Mouse (Mus musculus): ENCODE measurements around the gene Plekha1.
A peak's percentile ranks its signal among the peaks of the same experiment; 100 is the strongest.

Gene Plekha1

DNA sequence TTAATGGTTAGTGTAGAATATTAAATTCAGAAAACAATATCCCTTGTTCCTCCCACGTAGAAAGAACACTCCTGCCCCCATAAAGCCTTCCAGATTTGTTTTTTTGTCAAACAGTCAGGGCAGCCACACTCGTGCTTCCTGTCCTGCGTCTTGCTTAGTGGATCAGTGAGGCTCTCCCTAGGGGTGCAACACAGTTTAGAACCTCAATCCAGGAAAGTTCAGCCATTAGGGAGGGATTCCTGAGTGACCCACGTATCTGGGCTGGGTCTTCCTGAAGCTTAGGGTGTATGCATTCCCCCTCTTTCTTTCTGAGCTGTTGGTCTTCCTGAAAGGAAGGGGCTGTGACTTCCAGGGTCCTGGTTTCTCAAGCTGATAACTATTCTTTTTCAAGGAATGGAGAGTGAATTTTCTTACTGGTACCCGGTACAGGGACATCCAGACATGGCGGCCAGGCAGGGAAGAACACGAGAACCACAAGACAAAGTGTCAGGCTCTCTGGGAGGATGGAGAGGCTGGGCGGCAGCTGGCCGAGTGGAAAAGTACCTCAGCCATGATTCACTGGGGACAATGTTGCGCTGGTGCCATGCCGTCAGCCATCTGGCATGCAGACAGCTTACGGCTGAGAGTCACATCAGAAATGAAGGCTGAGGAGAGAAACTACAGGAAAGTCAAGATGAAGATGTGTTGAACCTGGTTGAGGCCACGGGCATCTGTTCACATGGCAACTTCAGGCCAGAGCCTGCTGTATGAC lies 57.6 kb downstream of the Plekha1 start:
- no peak for DNase-seq

DNA sequence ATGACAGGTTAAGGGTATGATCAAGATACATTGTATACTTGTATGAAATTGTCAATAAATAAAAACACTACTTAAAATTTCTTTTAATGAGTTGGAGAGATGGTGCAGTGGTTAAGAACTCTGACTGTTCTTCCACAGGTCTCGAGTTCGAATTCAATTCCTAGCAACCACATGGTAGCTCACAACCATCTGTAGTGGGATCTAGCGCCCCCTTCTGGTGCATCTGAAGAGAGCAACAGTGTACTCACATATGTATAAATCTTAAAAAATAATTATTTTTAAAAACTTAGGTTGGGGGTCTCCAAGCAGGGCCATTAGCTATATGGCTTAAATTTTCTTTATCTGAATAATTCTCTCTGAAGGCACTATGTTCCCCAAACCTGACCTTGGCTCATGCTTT lies 64.8 kb downstream of the Plekha1 start:
- DNase-seq = no peak

DNA sequence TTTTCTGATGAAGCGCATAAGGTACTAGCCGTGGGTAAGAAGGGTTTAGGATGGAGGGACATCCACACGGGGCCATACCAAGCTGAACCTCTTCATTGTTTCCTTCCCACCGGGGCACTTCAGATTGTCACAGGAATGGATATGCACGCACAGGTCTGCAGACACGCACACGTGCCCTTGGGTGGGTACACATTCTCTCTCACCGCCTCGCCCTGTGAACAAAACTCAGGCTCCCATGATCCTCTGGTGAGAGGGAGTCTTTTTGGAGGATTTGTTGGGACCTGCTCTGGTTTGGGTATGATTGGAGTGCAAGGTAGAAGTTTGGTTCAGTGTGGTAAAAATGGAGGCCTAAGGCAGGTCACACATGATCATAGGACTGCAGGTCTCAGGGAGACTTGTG lies 67.4 kb downstream of the Plekha1 start:
- no peak for DNase-seq

DNA sequence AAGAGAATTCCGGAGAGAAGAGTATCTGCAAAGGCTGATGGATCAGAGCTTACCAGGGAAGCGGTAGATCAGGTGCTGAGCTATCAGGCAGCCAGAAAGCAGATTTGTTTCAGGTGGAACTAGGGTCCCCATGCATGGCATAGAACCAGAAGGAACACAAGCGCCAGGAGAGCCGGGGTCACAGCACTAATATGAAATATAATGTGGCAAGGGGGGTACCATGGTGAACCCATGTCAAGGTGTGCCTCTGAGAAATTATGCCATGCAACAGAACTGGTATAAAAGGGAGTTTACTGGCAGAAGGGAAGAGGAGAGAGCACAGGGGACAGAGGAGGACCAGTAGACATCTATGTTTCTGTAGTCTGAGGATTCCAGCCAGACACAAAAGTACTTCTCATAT lies 69.1 kb downstream of the Plekha1 start:
- DNase-seq = no peak

DNA sequence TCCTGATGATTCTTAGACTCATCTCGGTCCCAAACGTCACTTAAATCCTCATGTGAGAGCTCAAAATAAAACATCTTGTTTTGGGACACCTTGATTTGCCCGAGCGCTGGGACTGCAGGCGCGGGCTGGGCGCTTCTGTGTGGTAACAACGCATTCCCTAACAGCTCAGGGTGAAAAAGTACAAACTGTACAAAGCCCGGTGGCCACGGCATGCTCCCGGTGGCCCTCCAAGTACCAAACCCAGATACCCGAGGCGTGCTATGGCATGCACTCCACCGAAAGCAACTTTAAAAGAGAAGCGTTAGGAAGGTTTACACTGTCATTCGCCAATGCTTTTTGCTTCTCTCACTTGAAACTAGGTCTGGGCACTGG lies 69.9 kb downstream of the Plekha1 start:
- DNase-seq = no peak

DNA sequence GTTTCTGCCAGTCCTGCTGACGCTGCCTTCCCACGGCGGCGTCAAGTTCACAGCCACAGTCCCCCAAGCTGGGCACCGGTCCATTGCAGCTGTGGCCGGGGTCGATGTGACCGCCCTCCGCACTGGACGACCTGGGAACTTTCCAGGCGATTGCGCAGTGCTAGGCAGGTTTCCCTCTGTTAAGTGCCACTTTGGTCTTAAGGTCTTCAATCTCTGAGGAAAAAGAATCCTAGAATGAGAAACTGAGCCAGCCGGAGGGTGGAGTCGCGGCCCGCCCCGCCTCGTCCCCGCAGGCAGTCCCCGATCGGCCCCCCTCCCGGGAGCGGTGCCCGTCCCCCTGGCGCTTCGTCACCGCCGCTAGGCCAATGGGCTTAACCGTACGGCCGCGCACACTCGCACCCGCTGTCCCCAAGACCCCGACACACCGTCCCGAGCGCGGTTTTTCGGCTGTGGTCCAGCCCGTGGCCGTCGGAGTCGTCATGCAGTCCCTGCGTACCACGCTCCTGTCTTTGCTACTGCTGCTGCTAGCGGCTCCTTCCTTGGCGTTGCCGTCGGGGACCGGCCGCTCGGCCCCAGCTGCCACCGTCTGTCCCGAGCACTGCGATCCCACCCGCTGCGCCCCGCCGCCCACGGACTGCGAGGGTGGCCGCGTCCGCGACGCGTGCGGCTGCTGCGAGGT lies 70.4 kb downstream of the Plekha1 start, which contains the start of gene Htra1:
Gene Htra1, plus strand, starts transcription at position 319 of the 679 bp plus-strand sequence.
- DNase-seq = peak; percentile 67

DNA sequence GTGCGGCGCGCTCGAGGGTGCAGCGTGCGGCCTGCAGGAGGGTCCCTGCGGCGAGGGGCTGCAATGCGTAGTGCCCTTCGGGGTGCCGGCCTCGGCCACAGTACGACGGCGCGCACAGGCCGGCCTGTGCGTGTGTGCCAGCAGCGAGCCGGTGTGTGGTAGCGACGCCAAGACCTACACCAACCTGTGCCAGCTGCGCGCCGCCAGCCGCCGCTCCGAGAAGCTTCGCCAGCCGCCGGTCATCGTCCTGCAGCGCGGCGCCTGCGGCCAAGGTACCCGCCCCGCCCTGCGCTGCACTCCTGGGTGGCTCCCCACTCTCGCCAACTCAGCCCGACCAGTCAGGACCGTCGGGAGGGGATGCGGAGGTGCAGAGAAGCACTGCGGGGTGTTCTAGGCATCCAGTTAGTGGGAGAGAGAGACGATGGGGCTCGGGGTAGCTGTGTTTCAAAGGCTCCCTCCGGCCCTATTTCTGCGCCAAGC lies 71.0 kb downstream of the Plekha1 start:
- peak; percentile 33 for DNase-seq

DNA sequence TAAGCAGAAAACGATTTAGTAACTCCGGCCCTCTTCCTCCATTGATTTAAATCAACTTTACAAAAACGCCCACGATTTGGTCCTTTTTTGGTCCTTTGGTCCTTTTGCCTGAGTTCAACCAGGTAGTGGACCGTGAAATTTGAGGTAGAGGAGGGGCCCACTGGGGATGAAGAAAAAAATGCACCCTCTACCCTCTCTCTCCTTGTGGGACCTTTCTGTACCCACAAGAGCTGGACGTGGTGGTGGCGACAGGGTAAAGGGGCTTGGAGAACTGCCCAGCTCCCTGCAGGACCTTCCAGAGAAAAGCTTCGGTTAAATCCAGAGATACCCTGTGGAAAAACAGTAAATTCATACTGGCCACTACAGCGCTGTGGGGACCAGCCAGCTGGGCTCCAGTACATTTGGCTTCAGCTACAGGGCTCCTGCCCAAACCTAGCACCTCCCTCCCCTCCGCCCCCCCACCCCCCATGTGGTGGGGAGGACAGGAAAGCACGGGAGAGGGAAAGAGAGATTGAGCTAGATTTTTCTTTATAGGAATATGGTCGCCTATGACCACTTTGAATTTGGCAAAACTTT lies 71.8 kb downstream of the Plekha1 start:
- no peak for DNase-seq

DNA sequence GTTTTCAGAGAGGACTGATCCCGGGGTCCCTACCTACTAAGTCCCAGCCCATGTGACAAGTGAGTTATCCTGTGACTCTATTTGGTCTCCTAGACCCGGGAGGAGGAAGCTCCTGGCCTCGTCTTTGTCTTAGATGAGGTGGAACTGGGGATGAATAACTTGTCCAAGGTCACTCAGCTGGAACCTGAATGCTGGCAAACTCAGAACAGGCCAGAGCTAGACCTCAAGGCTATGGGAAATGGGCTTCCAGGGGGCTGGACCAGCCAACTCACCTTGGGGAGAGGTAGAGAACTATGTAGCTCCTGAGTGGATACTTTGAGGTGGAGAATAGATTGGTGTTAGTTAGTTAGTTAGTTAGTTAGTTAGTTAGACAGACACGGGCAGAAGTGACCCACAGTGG lies 72.4 kb downstream of the Plekha1 start:
- DNase-seq = no peak

DNA sequence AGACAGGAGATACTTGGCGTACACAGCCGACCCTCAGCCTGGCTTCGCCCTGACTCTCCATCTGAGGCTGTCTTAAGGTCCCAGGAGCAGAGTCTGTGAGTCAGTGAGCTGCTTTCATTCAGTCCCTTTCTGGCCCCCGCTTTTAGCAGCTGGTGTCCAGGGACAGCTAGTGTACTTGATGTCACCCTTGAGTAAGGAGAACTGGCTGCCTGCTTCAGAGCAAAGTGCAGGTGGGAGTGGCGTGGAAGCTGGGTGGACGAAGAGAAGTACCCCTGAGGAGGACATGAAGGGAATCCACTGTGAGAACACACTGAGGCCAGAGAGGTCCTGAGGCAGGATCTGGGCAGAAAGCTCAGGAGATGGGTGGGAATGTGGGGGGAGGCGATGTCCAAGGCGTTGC lies 73.3 kb downstream of the Plekha1 start:
- no peak for DNase-seq

DNA sequence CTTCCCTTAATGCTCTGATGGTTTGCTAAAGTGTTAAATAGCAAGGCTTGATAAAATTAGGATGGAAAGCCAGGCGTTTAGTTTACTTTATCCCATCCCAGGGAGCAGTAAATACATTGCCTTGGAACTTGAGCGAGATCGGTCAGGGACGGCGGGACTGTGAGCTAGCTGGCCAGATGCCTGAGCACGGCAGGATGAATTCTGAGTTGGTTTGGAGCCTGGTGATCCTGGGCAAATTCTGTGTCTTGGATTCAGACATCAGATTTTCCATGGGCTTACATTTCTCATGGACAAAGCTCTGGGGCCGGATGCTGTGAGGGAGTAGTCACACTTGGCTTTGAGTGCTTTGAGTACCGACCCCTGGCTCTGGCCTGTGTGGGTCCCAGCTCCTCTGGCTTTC lies 75.2 kb downstream of the Plekha1 start:
- DNase-seq = no peak

DNA sequence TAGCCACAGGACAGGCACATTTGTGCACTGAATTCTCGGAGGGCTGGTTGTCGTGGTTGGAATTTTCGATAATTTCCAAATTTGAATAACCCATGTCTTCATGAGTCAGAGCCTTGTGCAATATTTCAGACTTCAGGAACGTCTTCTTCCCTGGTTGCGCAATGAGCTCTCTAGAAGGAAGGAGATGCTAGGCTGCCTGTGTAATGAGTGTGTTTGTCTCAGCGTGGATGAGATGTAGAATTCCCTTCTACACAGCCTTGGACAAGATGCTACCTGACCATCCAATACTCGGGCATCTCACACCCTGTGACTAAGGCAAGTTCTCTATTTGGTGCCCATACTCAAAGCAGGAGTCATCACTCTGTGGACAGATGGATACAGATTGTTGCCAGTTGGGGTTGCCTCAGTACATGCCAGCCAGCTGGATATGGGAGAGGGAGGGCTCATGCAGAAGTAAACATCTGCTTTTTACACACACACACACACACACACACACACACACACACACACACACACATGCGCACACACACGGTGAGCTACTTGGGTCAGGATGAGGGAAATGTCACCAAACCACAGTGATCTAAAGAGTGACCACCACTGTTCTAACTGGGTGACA lies 77.8 kb downstream of the Plekha1 start:
- DNase-seq = no peak

DNA sequence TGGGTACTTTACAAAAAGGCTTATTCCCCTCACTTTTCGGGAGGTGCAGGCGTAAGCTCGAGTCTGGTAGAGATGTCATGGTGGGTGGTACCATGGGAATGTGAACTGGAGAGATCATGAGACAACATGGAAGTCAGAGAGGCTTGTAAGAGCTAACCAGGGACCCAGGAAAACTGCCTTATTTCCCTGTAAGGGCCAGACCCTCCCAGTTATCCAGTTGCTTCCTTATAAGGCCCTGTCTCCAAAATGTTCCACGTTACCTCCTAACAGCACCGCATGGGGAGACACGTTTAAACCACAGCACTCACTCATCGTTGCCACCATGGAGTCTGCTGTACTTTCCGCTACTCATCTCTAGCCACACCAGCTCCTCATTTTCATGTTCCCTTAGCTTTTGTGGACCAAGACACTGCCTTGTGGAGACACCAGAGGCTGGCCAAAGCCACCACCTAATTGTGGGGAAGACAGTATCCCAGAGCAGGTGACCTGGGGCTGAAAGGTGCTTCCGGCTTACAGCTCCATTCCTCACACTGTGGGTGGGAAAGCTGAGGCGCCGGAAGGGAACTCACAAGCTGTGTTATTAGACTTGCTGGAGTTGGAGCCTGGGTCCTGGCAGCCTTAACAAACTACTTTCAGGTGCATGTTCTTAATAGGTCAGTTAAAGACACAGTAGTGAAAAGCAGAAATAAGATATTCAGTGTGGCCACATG lies 79.4 kb downstream of the Plekha1 start:
- DNase-seq = no peak

DNA sequence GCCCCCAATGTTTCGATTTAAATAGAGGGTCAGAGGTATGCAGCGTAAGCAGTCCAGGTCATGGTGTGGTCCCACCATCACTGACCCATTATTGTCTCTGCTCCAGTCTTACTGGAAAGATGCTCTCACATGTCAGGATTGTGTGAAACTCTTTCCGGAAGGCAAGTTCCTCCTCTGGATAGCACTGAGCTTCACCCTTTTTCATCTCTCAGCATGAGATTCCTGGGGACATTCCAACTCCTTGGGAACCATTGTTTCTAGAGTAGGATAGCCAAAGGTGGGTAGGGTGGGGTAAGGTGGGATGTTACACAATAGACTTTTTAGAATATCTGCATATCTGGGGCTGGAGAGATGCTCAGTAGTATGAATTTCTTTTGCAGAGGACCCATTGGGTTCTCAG lies 80.2 kb downstream of the Plekha1 start:
- no peak for DNase-seq

DNA sequence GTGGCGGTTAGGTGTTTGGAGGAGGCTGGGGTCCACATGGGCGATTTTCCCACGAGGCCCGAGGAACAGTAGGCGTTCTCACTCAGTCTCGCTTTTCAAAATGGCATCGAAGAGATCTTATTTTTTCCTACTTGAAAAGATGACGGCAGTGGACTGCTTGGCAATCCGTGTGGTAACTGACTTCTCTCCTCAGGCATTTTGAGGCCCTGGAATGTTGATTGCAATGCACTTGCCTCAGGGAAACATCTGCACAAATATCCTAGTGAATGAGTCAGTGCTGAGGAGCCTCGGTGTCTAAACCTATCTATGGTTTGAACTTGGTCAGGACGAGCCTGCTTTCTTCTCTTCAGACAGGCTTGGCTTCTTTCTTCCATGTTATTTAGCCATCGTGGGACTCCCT lies 80.7 kb downstream of the Plekha1 start:
- no peak for DNase-seq

DNA sequence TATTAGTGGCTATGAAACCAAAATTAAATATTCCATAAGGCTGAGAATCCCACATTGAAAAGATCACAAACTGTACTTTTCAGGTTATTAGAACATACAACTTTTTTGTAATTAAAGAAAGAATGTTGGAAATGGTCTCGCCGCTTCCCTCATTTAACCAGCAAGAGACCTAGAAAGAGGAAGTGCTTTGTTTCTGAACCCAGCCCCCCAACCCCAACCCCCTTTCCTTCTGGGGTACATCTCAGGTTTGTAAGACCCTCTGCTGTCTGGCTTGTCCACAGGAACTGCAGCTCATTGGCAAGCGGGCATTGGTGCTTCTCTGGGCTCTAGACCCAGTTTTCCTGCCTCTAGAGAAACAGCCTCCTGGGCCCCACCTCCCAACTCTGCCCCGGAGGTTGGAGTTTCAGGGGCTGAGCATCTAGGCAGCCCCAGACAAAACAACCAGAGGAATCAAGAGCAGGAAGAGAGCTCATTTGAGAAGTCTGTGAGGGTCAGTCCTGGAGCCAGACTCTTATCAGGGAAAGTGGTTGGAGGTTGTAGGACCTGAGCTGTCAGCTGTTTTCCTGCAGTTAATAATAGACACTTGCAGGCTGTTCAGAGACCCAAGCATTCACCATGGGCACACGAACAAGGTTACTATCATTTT lies 83.1 kb downstream of the Plekha1 start:
- no peak for DNase-seq

DNA sequence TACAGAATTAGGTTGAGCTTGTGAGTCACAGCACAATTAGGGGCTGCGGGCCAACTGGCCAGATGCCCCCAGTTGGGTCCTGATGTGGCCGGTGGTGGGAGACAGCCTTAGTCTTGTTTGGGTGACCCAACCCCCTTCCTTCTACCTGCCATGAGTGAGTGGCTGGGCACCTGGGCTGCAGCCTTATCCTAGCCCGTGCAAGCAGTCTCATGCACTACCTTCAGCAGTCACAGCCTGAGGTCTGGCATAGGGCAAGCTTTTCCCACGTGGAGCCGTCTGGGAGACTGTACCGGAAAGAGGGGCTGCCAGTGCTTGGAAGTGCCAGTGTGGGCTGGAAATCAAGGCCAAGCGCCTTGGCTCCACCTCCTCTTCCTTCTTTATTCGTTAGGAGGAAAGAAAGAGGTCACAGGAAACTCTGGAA lies 83.8 kb downstream of the Plekha1 start:
- no peak for DNase-seq

DNA sequence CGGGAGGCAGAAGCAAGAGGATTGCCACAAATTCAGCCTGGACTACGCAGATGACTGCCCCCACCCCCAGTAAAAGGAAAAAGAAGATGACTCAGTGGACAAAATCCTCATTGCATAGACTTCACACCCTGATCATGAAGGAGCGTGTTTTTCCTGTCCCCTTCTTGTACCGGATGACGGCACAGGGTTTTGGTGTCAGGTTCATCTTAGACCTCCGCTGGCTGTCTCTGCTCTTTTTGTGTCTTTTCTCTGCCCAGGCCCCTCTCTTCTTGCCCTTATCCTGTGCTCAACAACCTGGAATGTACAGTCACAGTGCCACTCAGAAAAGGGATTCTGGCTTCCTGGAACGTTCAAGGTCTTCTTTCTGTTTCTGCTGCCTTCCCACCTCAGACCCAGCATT lies 84.9 kb downstream of the Plekha1 start:
- no peak for DNase-seq

DNA sequence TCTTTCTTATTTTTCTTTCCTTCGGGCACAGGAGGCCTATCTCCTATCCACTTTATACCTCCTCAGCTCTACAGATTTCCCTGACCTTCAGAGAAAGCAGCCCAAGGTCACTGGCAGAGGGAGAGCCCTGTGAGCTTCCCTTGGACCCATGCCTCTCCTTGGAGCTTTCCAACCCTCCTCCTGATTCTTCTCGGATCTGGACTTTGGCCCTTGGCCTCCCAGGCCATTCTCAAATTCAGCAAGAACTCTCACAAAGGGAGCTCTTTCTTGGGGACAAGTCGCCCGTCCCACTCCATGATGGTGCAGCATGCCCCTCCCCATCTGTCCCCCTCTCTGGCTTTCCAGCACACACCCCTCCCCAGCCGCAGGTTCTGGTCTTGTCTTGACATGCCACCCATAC lies 85.4 kb downstream of the Plekha1 start:
- no peak for DNase-seq

DNA sequence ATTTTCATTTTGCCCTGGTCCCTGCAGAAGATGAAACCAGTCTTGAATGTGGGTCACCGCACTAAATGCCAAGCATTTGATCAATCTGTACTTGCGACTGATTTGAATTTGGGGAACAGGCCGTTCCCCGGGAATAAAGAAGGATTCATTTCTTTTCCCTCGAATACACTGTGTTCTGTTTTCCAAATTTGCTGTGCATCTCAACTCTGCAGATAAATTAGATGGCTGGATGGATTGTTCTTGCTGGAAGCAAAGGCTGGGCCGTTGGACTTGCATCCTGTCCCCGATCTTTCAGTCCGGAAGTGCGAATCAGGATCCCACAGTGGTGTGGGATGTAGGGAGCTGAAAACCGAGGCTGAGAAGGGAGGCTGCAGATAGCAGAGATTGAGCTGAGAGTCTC lies 87.8 kb downstream of the Plekha1 start:
- no peak for DNase-seq

DNA sequence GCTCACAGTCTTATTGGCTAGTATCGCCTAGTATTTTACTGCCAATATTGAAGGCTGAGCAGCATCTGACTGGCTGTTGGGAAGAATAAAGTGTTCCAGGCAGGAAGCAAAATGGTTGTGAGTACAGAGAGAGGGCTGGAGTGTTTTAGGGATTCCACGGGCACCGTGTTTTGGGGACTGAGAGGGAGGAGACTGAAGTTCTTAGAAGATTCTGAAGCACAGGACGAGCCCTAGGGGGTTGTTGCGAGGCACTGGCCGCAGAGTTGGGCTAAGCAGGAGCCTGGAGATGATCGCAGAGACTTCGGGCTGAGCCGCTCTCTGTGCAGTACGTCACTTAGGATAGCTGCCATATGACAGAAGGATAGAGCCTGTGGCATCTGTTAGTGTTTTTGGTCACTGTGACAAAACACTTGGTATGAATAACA lies 88.6 kb downstream of the Plekha1 start:
- DNase-seq = no peak

DNA sequence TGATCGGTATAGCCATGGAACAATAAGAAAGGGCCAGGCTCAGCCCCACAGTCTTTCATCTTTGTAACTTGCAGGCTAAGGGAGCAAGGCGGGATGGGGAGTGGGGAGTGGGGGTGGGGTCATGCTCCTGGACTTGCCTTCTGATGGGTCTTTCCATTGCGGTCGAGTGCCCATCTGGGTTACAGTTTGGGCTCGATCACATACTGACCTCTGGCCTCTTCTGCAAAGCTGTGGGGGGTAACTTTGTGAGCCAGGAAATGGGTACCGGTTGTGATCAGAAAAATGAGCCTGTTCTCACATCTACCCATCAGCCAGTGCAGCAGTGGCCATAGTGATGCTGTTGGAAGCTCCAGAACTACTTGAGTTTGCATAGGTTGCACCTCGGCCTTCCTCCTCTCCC lies 93.0 kb downstream of the Plekha1 start:
- DNase-seq = no peak

DNA sequence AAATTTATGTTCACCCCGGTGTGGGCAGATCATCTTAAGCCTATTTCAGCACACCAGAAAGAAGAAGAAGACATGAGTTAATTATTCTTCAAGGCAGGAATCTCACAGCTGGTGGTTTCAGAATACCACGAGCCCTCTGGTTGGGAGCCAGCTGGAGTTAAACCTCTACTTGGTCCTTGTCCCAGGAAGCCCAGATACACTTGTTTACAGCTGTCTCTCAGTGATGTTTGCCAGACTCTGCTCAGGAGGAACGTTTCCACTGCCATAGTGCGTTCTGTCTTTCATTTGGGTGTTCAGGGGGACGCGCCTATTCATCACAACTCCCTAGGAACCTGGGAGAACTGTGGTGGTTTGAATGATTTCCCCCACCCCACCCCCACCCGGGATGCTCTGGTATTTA lies 94.3 kb downstream of the Plekha1 start:
- DNase-seq = no peak

Measured in embryo, embryonic 11 days (tissue).